Mouse (Mus musculus) stomach, postnatal 0 days (tissue): Measurements from ENCODE around the gene Hist2h2ac. TPM values are rescaled to one million over a fixed set of nuclear protein-coding genes. Genes with fewer than 3 reads are reported as not detected.
"Not testable (repeated sequence)": the region's sequence is repeated elsewhere in the genome, so short reads cannot be mapped to it uniquely, and the experiment has no call there.

Experiments used
- ATAC-seq: fragments of 200-750 bp; cut with Nextera tagmentation; 2 replicates; pipeline ENCODE4 v1.8.0; 2017; ENCODE audit not compliant: low FRiP score, low TSS enrichment
- DNase-seq: peaks from one replicate; pipeline ENCODE4 v3.0.0-alpha.2; 2016; ENCODE audit warnings: low spot score
- H3K27ac ChIP-seq: fragments of 300-500 bp; sonication (generic); replicated peaks from 2 replicates; pipeline ENCODE4 v1.5.1; 2014; ENCODE audit warnings: mild to moderate bottlenecking, control low read depth
- H3K27me3 ChIP-seq: fragments of 300-500 bp; sonication (generic); 2 replicates; pipeline ENCODE4 v1.6.1; 2014; ENCODE audit warnings: low read length; ENCODE audit not compliant: control insufficient read depth, insufficient read depth
- H3K36me3 ChIP-seq: fragments of 300-500 bp; sonication (generic); 2 replicates; pipeline ENCODE4 v1.6.1; 2014; ENCODE audit warnings: low read length, mixed read lengths; ENCODE audit not compliant: control insufficient read depth, insufficient read depth
- H3K4me1 ChIP-seq: fragments of 300-500 bp; sonication (generic); replicated peaks from 2 replicates; pipeline ENCODE4 v1.6.1; 2014; ENCODE audit warnings: antibody characterized with exemption; ENCODE audit not compliant: control insufficient read depth, insufficient read depth
- H3K4me2 ChIP-seq: fragments of 300-500 bp; sonication (generic); replicated peaks from 2 replicates; pipeline ENCODE4 v1.6.1; 2014; ENCODE audit warnings: low read depth, mild to moderate bottlenecking, control low read depth, moderate library complexity
- H3K4me3 ChIP-seq: fragments of 300-500 bp; sonication (generic); 2 replicates; pipeline ENCODE4 v1.5.1; 2014; ENCODE audit warnings: low read depth, low read length, control low read depth
- H3K9ac ChIP-seq: fragments of 300-500 bp; sonication (generic); 2 replicates; pipeline ENCODE4 v1.6.1; 2014; ENCODE audit warnings: mild to moderate bottlenecking, low read length, control low read depth, mixed read lengths
- H3K9me3 ChIP-seq: fragments of 300-500 bp; sonication (generic); 2 replicates; pipeline ENCODE4 v1.6.1; 2016; ENCODE audit warnings: low read length; ENCODE audit not compliant: control insufficient read depth
- CTCF ChIP-seq: IDR thresholded peaks from 2 replicates; pipeline ENCODE4 v1.5.1; 2016; ENCODE audit warnings: antibody characterized with exemption, low read depth, mild to moderate bottlenecking, moderate library complexity
- EP300 ChIP-seq: optimal IDR thresholded peaks from 2 replicates; pipeline ENCODE3; 2016; ENCODE audit warnings: antibody characterized with exemption
- WGBS: fragments of 180-500 bp; shearing (Covaris S2); extraction: QIAGEN DNeasy Blood & Tissue Kit; methylation state at CpG from one replicate; pipeline ENCODE4 v1.1.7; 2014; 5-methylcytosine and 5-hydroxymethylcytosine counted together
- polyA plus RNA-seq: library from polyadenylated mRNA; unstranded; fragments of >200 nt; fragmentation: Nextera tagmentation; extraction: Ambion mirVana; gene quantifications from 2 replicates; pipeline ENCODE4 v1.2.1, GENCODE M21; 2015

Gene Hist2h2ac
- polyA plus RNA-seq, 1 experiment from 2014 or later: 6.2 TPM

DNA sequence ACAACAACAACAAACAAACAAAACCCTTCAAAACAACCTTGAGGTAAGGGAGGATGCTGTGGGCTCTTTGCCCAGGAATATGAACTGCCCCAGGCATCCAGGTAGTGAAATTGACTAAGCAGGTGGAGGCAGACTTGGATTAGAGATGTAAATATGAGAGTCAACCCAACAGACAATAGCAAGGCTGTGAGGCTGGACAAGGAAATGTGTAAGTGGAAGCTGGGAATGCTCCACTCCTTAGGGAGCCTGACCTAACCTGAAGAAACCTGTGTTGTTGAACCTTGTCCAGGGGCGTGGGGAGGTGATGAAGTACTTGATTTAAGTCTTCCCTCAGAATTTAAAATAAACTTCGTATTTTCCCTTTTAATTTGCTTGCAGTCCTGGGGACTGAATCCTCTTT is 41.8 kb downstream of the Hist2h2ac start:
- Histone ChIP-seq H3K36me3 (peaks cover 4% of the 10 kb centered on the region; the same call in 1 of the 2 replicates), H3K27me3 (no peaks in the 10 kb centered on the region), H3K27ac (no peak overlapping the region), H3K4me1 (0 out of 2 replicates have a peak, but pooled peaks cover 5% of the 10 kb centered on the region), H3K4me3 (no peak overlapping the region), H3K4me2 (no peak overlapping the region), H3K9ac (no peak overlapping the region), H3K9me3 (no peaks in the 10 kb centered on the region)
- ATAC-seq: no peak
- no peak for DNase-seq
- no peak for TF ChIP-seq EP300
- WGBS: 61% methylated on average over 2 of the region's 2 CpGs

DNA sequence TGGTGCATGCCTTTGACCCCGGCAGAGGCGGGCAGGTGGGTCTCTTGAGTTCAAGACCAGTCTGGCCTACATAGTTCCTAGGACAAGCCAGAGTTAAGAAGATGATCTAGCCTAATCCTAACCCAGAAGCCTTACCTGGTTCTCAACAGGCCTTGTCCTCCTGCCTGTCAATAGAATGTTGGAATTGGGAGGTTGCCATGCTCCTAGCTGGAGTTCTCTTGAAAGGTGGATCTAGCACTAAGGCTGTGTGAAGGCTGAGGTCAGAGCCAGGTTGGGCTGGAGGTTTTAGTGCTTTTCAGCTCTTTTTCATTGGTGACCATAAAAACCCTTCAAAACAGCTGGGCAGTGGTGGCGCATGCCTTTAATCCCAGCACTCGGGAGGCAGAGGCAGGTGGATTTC is 42.3 kb downstream of the Hist2h2ac start:
- ATAC-seq (no peak), DNase-seq (no peak)
- Histone ChIP-seq H3K9ac (no peak overlapping the region), H3K27me3 (no peaks in the 10 kb centered on the region), H3K4me2 (no peak overlapping the region), H3K36me3 (peaks cover 4% of the 10 kb centered on the region; the same call in 1 of the 2 replicates), H3K4me3 (no peak overlapping the region), H3K9me3 (no peaks in the 10 kb centered on the region), H3K27ac (no peak overlapping the region), H3K4me1 (0 out of 2 replicates have a peak, but pooled peaks cover 5% of the 10 kb centered on the region)
- 93% methylated on average over 4 of the region's 4 CpGs for WGBS
- TF ChIP-seq CTCF (no peak), EP300 (no peak)

DNA sequence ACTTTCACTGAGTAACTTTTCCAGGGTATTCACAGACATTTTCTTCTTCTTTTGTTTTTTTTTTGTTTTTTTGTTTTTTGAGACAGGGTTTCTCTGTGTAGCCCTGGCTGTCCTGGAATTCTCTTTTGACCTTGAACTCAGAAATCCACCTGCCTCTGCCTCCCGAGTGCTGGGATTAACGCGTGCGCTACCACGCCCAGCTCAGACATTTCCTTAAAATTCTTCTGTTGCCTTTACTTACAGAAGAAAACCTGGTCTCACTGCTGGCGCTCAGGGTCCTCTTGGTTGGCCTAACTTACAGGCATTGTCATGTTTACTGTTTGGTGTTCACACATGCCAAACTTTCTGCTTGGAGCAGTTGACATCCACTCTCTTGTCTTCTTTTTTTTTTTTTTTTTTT is 45.4 kb downstream of the Hist2h2ac start:
- no peak for DNase-seq
- H3K27ac ChIP-seq: no peak overlapping the region
- H3K36me3 ChIP-seq: peaks cover 4% of the 10 kb centered on the region; the same call in 1 of the 2 replicates
- H3K9me3 ChIP-seq: no peaks in the 10 kb centered on the region
- no peak for ATAC-seq
- no peak overlapping the region for H3K4me2 ChIP-seq
- 0 out of 2 replicates have a peak, but pooled peaks cover 3% of the 10 kb centered on the region for H3K4me1 ChIP-seq
- no peak overlapping the region for H3K4me3 ChIP-seq
- H3K9ac ChIP-seq: no peak overlapping the region
- no peak for TF ChIP-seq EP300
- TF ChIP-seq CTCF: no peak
- H3K27me3 ChIP-seq: no peaks in the 10 kb centered on the region
- 92% methylated on average over 6 of the region's 6 CpGs for WGBS

DNA sequence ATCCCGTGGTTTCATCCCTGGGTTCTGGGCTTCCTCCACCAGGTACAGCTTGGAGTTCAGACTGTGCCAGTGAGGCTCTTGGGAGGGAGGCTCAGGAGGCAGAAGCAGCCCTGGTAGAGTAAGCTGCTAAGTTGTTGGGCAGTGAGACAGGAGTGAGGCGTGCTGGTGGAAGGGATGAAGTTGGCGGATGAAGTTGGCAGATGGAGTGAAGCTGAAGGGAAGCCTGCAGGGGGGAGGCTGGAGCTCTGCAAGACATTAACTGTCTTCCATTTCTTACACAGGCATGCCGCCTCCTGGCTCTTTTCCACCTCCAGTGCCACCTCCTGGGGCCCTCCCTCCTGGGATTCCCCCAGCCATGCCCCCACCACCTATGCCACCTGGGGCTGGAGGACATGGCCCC is 46.6 kb downstream of the Hist2h2ac start:
- not testable (repeated sequence) for H3K4me3 ChIP-seq, H3K9ac ChIP-seq, H3K9me3 ChIP-seq, H3K27me3 ChIP-seq, H3K36me3 ChIP-seq, DNase-seq, H3K27ac ChIP-seq, H3K4me1 ChIP-seq, H3K4me2 ChIP-seq, ATAC-seq
- WGBS: 85% methylated on average over 4 of the region's 4 CpGs

DNA sequence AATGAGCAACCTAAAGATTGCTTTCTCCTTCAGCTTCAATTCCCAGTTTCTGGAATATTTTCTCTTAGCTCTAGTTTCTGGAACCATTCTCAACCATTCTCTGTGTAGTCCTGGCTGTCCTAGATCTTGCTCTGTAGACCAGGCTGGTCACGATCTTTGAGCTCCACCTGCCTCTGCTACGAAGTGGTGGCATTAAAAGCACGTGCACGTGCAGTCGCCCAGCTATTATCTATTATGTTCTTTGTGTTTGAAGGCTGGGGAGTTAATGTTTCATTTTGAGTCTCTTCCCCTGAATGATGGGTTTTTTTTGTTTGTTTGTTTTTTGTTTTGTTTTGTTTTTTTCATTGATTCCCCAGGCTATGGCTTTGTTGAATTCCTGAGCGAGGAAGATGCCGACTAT is 47.5 kb downstream of the Hist2h2ac start:
- H3K9ac ChIP-seq: peak overlapping the region; percentile 89
- WGBS: 28% methylated on average over 7 of the region's 7 CpGs
- H3K9me3 ChIP-seq: no peaks in the 10 kb centered on the region
- no peaks in the 10 kb centered on the region for H3K27me3 ChIP-seq
- 0 out of 2 replicates have a peak overlapping the region, but pooled peaks have one; percentile 99 for H3K27ac ChIP-seq
- DNase-seq (no peak), ATAC-seq (no peak)
- 0 out of 2 replicates have a peak, but pooled peaks cover 3% of the 10 kb centered on the region for H3K4me1 ChIP-seq
- peak overlapping the region; percentile 84 for H3K4me2 ChIP-seq
- H3K36me3 ChIP-seq: 0 out of 2 replicates have a peak, but pooled peaks cover 4% of the 10 kb centered on the region
- TF ChIP-seq EP300 (no peak), CTCF (no peak)
- H3K4me3 ChIP-seq: peak overlapping the region; percentile 88

DNA sequence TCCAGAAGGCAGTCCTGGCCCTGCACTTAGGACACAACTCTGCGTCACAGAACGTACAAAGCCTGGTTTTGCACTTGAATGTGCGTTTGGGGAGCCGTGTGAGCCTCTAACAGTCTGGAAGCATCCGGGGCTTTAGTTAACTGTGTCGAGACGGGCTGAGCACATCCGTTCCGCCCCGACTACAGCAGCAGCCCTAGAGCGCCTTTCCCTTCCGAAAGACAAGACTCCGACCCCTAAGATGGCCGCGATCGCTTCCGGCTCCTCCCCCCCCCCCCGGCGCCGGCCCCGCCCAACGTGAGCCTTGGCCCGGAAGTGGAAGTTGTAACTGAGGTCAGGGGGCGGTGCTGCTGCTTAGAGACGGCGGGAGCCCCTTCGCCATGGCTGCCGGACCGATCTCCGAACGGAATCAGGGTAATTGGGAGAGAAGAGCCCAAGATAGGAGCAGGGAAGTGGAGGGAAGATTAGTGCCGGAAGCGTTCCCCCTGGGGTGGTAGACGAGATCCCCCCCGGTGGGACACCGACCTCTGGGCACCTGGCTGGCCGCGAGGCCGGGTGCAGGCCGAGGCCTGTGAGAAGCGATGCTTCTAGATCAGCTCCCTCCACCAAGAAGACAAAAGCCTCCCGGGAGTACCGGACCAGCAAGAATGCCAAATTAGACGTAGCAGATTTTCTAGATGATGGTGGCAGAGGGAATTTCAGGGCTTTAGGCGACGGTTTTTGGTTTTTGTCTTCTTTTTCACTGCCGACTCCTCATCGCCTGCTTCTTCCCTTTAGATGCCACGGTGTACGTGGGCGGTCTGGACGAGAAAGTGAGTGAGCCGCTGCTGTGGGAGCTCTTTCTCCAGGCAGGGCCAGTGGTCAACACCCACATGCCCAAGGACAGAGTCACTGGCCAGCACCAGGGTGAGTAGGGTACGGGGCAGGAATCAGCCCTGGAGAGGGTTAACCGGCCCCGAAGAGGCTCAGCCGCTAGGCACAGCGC is 48.2 kb downstream of the Hist2h2ac start, which contains the start of gene Sf3b4:
Sf3b4 (plus strand) TSS at position 136 of the 982 bp plus-strand sequence.
- 1% methylated on average over 53 of the region's 58 CpGs for WGBS
- H3K9me3 ChIP-seq: no peaks in the 10 kb centered on the region
- 0 out of 2 replicates have a peak, but pooled peaks cover 3% of the 10 kb centered on the region for H3K4me1 ChIP-seq
- H3K27me3 ChIP-seq: no peaks in the 10 kb centered on the region
- peak within 1 kb of the TSS; percentile 99 for H3K27ac ChIP-seq
- peak within 1 kb of the TSS; percentile 88 for H3K4me3 ChIP-seq
- H3K4me2 ChIP-seq: peak within 1 kb of the TSS; percentile 84
- 0 out of 2 replicates have a peak, but pooled peaks cover 4% of the 10 kb centered on the region for H3K36me3 ChIP-seq
- DNase-seq (peak; percentile 97), ATAC-seq (peak; percentile 94)
- TF ChIP-seq CTCF (no peak), EP300 (no peak)
- H3K9ac ChIP-seq: peak within 1 kb of the TSS; percentile 89
